Mouse (Mus musculus) thymus, postnatal 4 days (tissue): ENCODE results near the gene Hc.
A peak's percentile ranks its signal among the peaks of the same experiment; 100 is the strongest.

Experiments used
- DNase-seq: peaks from one replicate; pipeline ENCODE4 v3.0.0; 2021

Hc gene

DNA sequence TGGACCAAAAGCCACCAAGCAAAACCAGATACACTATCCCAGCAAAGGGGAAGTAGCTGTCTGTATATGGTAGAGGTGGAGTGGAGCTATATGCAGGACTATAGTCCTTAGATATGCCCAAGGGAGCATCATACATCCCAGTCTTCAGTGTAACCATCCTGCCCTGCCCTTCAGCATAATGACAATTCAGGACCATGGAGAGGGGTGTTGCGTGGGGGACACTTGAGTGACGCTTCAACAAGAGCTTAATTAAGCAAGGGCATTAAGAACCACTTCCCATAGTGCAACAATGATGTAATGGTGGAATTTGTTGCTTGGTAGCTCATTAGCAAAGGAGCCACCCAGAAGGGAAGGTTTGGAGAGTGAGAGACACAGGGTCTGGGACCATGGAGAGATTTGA, 112.6 kb downstream of the Hc start:
- DNase-seq, result peak; percentile 42

DNA sequence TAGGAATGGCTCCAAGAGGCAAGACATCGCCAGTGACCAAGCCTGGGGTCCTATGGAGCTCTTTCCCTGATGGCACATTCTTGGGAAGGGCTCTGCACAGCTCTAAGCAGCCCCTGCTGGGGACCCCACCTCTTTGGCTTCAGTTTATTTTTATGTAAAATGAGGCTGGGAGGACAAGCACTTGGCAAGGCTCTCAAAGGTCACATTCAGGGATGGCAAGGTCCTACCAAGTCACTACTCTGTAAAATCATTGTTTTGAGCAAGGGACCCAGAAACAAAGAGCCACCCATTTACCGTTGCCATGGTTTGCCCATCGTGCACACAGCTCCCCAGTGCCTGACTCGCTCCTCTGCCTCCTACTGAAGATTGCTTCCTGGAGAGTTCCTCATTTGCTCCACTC, 115.2 kb downstream of the Hc start:
- no peak for DNase-seq

DNA sequence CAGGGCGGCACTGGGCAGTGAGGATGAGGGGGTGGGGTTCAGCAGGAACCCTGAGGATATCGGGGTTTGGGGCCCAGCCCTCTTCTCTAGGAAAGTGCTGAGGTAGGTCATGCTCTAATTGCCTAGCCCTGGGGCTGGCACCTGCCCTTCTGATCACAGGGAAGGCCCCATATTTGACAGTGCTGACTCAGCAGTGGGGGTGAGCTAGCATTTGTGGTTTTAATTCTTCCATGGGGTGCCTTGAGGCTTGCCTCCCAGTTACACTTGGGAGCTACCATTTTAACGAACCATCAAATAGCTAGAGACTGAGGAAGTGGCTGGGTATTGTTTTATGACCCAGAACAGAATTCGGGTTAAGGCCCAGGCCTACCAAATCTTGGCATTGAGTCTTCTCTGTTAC, 115.7 kb downstream of the Hc start:
- DNase-seq, result no peak

DNA sequence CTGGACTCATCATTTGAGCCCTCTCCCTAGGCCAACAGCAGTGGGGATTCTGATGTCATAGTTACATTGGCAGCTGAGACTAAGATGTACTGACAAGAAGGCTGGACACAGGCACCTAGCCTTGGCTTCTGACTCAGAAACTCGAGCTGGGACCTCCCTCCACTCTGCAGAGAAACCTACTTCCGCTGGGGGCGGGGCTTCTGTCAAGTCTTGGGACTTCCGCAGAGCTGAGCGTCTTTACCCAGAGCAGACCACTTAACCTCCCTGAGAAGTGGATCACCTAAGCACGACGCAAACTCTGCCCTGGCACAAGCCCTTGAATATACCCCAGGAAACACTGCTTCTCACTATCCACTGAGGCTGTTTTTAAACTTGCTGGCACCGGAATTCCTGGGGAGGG, 116.5 kb downstream of the Hc start:
- peak; percentile 97 for DNase-seq

DNA sequence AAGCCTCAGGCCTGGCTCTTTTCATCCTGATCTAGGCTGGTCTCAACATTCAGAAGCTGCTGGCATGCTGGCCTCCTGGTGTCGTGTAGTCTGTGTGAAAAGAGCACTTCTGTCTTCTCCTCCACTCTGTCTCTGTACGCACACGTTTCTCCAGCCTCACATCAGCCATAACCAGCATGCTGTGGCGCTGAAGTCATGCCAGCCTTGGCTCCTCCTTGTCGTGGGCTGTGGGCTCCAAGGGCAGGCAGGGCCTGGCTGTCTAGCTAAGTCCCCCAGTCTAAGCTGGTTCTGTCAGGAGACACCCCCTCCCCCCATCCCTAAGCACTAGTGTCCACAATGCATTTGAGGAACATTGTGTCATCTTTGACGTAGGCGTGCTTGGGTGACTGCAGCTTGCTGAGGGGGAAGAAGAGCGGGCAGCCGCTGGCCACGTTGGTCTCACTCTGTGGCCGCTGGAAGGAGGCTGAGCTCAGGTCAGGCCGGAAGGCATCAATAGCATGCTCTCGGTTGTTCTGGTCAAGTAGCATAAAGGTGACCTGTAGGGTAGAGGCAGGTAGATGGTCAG, 117.6 kb downstream of the Hc start:
- DNase-seq, result no peak

DNA sequence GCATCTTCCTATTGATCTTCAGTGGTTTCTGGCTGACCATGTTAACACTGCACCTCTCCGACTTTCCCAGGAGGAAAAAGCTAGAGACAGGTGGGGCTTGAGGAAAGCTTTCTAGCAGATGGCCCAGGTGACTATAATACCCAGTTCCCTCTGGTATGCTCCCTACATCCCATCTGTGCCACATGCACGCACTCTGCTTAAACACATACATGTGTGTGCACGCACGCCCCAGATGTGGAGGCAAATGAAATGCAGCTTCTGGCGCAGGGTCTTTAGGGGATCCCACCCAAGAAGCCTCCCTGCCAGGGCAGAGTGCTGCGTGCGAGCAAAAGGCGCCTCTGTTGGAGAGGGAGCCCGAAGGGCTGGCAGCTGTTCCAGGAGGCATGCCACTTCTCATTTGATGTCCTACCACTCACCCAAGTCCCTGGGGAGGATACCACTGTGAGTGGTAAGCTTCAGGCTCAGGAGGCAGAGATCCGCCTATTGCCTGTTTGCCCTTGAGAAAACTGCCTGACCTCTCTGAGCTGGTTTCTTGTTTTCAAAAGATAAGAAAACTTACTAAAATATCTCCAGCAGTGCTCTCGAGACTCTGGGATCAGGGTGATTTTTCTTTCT, 120.1 kb downstream of the Hc start:
- no peak for DNase-seq

DNA sequence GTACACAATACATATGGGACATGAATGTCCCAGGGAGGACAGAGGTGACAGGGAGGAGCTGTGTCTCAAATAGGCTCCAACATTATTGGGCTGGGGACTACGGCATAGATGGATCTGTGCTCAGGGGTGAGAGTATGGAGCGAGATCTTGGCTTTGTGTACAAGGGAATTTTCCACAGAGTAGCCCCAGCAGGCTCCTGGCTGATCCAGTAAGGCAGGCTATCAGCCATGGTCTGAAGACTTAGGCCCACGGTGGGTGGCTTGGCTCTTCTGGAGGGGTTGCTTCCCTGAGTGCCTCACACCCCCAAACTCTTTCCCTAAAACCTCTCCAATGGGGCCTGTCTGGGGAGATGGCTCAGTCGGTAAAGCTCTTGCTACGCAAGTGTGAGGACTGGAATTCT, 121.0 kb downstream of the Hc start:
- DNase-seq, result no peak

DNA sequence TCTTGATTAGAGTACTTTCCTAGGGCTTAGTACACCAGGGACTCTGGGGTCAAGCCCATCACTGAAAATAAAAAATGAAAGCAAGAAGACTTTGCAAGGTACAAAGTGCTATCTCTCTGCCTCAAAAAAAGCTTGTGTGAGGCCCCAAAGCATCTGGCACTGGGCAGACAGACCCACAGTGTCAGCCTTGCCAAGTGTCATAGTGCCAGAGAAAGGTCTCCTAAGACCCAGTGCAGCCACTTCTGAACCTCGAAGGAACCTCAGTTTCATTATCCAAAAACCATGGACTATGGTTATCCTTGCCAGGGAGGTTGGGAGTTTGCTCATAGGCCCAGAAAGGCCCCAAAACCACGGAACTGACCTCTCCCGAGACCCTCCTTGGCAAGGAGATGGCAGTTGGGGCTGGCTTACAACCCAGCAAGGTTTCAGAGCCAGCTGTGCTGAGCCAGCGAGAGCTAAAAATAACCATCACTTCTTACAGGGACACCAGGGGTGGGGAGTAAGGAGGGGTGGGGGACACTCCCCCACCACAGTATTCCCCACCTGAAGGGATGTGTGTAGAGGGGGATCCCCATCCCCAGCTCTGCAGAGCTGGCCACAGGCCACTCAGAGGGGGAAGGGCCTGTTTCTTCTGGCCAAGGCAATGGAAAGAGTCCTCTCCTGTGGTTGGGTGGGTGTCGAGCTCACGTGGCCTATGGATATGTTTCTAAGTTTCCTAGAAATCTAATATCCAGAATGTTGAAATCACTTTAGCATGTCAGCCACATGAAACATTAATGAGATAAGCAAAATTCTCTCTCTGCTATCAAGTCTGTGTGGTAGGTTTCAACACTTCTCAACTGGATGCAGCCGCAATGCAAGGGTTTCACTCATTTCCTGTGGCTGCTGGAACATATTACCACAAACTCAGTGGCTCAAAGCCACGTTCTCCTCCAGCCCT, 122.7 kb downstream of the Hc start:
- peak; percentile 58 for DNase-seq

DNA sequence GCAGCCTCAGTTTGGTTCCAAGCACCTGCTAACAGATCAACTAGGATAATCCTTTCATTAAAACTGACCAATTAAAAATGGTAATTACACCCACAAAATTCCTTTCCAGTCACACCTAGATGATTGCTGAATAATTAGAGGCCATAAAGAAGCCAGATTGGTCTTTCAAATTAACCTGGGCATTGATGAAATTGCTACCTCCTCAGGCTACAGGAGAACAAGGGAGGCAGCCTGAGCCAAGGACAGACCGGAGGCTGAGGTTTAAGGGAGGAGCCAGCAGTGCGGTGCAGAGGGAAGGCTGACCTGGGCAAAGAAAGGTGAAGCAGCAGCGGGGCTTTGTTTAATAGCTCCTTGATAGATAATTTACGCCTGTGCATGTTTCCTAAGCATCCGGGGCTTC, 123.8 kb downstream of the Hc start:
- peak; percentile 40 for DNase-seq
